15 mouse cellular contexts compared by ENCODE assay signal in the genomic region with DNA sequence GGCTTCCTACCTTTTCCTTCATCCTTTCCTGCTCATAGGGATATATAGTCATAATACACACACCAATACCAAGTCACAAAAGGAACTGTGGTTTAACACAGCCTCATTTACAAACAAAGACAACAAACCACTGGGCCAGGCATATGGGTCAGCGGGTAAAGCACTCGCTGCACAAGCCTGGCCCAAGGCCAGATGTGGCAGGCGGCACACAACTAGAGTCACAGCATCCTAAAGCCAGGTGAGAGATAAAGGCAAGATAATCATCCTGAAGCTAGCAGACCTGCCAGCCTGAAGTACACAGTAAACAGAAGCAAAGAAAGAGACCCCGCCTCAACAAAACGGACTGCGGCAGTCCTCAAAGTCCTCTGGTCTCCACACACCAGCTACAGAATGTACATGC. TPM values are rescaled to one million over a fixed set of nuclear protein-coding genes. Genes with fewer than 3 reads are reported as not detected.
DNase-seq lines count a peak whose midpoint lies in the region; ATAC-seq and TF ChIP-seq lines count a peak whose summit lies in the region.
"Had no signal": no experiment of that assay in that cellular context is flagged by ENCODE, and none has a peak within 500 bp of the region (broad histone marks: within the 10 kb centered on the region; RNA-seq: fewer than 3 reads in every experiment).

No protein-coding gene starts in this region.

- TF ChIP-seq CTCF in heart, adult 2 months (IDR thresholded peaks at IDR 0.05): no peak

- H3K9ac ChIP-seq in lung, embryonic 16.5 days (ENCODE audit: low read length): no peak overlapping the region
- H3K9ac ChIP-seq in stomach, embryonic 15.5 days: no peak overlapping the region
- no peak overlapping the region for H3K9ac ChIP-seq in heart, adult 2 months (ENCODE audit: low read depth, low read length)
- H3K9ac ChIP-seq: heart, embryonic 12.5 days had no signal

- no peaks in the 10 kb centered on the region for H3K9me3 ChIP-seq in lung, embryonic 16.5 days (ENCODE audit: control insufficient read depth, low read length)
- no peaks in the 10 kb centered on the region for H3K9me3 ChIP-seq in stomach, embryonic 15.5 days
- H3K9me3 ChIP-seq: G1E; heart, embryonic 12.5 days had no signal

- peak; percentile 38 to 67 for DNase-seq in cerebellum, postnatal 25 days
- no peak for DNase-seq in cerebellum, adult 11 months
- no peak for DNase-seq in lung, postnatal 14 days
- DNase-seq in brain, adult 2 months (ENCODE audit: low read depth, low spot score): peak; percentile 47
- no peak for DNase-seq in heart, adult 2 months
- DNase-seq: kidney, adult 8-10 months; lung, postnatal 10 days; right cerebral cortex, adult 18-20 months had no signal

- no peak for TF ChIP-seq POLR2A in heart, adult 2 months (IDR thresholded peaks at IDR 0.05; ENCODE audit: insufficient read depth, low read depth, low read length)

- no peak overlapping the region for H3K4me2 ChIP-seq in lung, embryonic 16.5 days (ENCODE audit: low read depth, low read length)
- no peak overlapping the region for H3K4me2 ChIP-seq in stomach, embryonic 15.5 days
- H3K4me2 ChIP-seq: heart, embryonic 12.5 days; liver, embryonic 11.5 days had no signal

- peaks cover 9% of the 10 kb centered on the region for H3K79me2 ChIP-seq in heart, adult 2 months (replicated peaks; ENCODE audit: control insufficient read depth, insufficient read depth, low read length)

- ATAC-seq in lung, embryonic 16.5 days (ENCODE audit: low read depth): no peak; the same call in 1 of the 2 replicates
- no peak for ATAC-seq in stomach, embryonic 15.5 days (ENCODE audit: insufficient read depth, low FRiP score, low read depth)
- ATAC-seq: forebrain, embryonic 16.5 days; inflammation-experienced regulatory T-cells, adult 6 months had no signal

- H3K4me3 ChIP-seq in lung, embryonic 16.5 days (ENCODE audit: low read length): no peak overlapping the region
- H3K4me3 ChIP-seq in stomach, embryonic 15.5 days (replicated peaks): no peak overlapping the region
- H3K4me3 ChIP-seq in heart, adult 2 months: no peak overlapping the region
- H3K4me3 ChIP-seq: heart, embryonic 12.5 days had no signal

- intact Hi-C loops in heart, adult 2 months (cut with DNase I): no loop called here

- H3K27ac ChIP-seq in lung, embryonic 16.5 days (ENCODE audit: low read length): peak overlapping the region; percentile 43; the same call in 1 of the 2 replicates
- 0 out of 2 replicates have a peak overlapping the region, but pooled peaks have one; percentile 2 for H3K27ac ChIP-seq in stomach, embryonic 15.5 days
- no peak overlapping the region for H3K27ac ChIP-seq in heart, adult 2 months

- no peaks in the 10 kb centered on the region for H3K27me3 ChIP-seq in lung, embryonic 16.5 days (ENCODE audit: control insufficient read depth, insufficient read depth, low read depth, low read length)
- no peaks in the 10 kb centered on the region for H3K27me3 ChIP-seq in stomach, embryonic 15.5 days (replicated peaks)
- no peaks in the 10 kb centered on the region for H3K27me3 ChIP-seq in heart, adult 2 months (ENCODE audit: control insufficient read depth, insufficient read depth, low read length)
- H3K27me3 ChIP-seq: heart, embryonic 12.5 days had no signal

- 56% methylated on average over 6 of the region's 6 CpGs for WGBS in lung, embryonic 16.5 days
- 63% methylated on average over 6 of the region's 6 CpGs for WGBS in stomach, embryonic 15.5 days
- WGBS in heart, adult 2 months: 78% methylated on average over 6 of the region's 6 CpGs

- peaks cover 20% of the 10 kb centered on the region for H3K4me1 ChIP-seq in lung, embryonic 16.5 days (replicated peaks; ENCODE audit: control insufficient read depth, insufficient read depth, low read length)
- H3K4me1 ChIP-seq in stomach, embryonic 15.5 days: peaks cover 11% of the 10 kb centered on the region; the same call in 1 of the 2 replicates
- peaks cover 2% of the 10 kb centered on the region for H3K4me1 ChIP-seq in heart, adult 2 months (ENCODE audit: control insufficient read depth, insufficient read depth, low read length)

- no peaks in the 10 kb centered on the region for H3K36me3 ChIP-seq in lung, embryonic 16.5 days (ENCODE audit: control insufficient read depth, insufficient read depth, low read length)
- H3K36me3 ChIP-seq in stomach, embryonic 15.5 days: no peaks in the 10 kb centered on the region
- no peaks in the 10 kb centered on the region for H3K36me3 ChIP-seq in heart, adult 2 months (ENCODE audit: control insufficient read depth, insufficient read depth, low read length)
- H3K36me3 ChIP-seq: G1E had no signal

- no peak for TF ChIP-seq EP300 in heart, adult 2 months (IDR thresholded peaks at IDR 0.05; ENCODE audit: insufficient read depth, low read depth, low read length)

RNA-seq across cellular contexts. Expression of a gene that starts 40.6 kb away (rescaled TPM):
- polyA plus RNA-seq in lung, embryonic 16.5 days (2015; fragmentation: Nextera tagmentation; extraction: Ambion mirVana): 77.8 and 89.5 TPM in 2 replicates
- polyA plus RNA-seq in stomach, embryonic 15.5 days (2015; fragmentation: Nextera tagmentation; extraction: Ambion mirVana): 34.6 and 36.1 TPM in 2 replicates
- total RNA-seq in heart, adult 2 months (2021): 100 to 1,000 TPM; 222 to 223 TPM
- polyA plus RNA-seq in heart, adult 2 months (2012; rRNA removed): 71.4 and 102 TPM in 2 replicates

Comparison
In these comparisons a context has a peak if more than half of its experiments do, and no peak if none do; other contexts are left out.
1. DNase-seq: peak in cerebellum, postnatal 25 days (2 of 2) and brain, adult 2 months (single experiment); none in cerebellum, adult 11 months (single experiment), lung, postnatal 14 days (single experiment) and heart, adult 2 months (0 of 2).